Mouse (Mus musculus): Measurements from ENCODE around the gene Usp7. TPM values are rescaled to one million over a fixed set of nuclear protein-coding genes. Genes with fewer than 3 reads are reported as not detected.
A peak's percentile ranks its signal among the peaks of the same experiment; 100 is the strongest.

Usp7 gene
- total and polyA plus RNA-seq, 3 experiments: 94.2 to 425 (median 101) TPM

DNA sequence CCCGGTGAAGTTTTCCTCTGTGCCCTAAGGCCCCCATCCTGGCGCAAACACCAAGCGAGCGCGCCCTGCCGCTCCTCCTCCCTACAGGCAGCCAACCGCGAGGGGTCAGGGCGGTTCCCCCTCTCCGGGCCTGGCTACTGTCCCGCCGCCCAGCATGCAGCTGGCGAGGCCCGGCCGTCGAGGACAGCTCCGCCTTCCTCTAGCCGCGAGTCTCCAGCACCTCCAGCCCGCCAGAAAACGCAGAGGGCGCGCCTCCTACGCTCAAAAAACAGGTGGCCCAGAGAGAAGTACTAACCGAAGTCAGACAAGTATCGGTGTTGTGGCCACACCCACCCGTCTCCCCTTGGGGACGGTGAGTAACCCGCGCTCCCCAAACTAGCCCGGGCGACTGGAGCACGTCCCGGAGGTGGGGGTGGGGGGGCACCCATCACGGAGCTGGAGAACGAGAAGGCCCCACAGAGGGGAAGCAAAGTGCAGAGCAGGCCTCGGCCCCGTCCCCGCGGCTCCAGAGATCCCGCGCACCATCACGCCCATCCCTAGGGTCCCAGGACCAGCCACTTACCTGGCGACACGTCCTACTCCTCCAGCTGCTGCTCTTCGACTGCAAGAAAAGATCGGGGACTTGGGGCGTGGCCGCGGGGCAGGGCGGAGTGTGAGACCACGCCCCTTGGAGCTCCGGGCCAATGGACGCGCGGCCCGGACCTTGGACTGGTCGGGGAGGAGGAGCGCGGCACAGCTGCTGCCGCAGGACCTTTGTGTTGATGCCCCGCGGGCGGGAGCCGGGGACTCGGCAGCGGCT lies 120.4 kb downstream of the Usp7 start, which contains the start of gene Carhsp1:
Carhsp1 (minus strand) TSS at position 605 of the 799 bp plus-strand sequence.
- Histone ChIP-seq H3K9ac (ENCODE audit: control insufficient read depth, low read depth, low read length, poor library complexity, severe bottlenecking) (peak within 1 kb of the TSS; percentile 71), H3K79me2 (ENCODE audit: control insufficient read depth, insufficient read depth, low read length, poor library complexity) (no peaks in the 10 kb centered on the region; the same call in none of the 2 replicates), H3K4me3 (ENCODE audit: control insufficient read depth in 1 of 2, insufficient read depth in 1 of 2, low read depth in 2 of 2, low read length in 2 of 2) (peak within 1 kb of the TSS; percentile 62 to 68), H3K27ac (ENCODE audit: control insufficient read depth, low read depth, low read length) (peak within 1 kb of the TSS; percentile 68), H3K27me3 (ENCODE audit: control insufficient read depth in 1 of 2, insufficient read depth in 2 of 2, low read length in 2 of 2) (no peaks in the 10 kb centered on the region), H3K4me1 (ENCODE audit: control insufficient read depth in 1 of 2, insufficient read depth in 2 of 2, low read length in 2 of 2) (peaks cover 10 to 42% of the 10 kb centered on the region in 2 experiments), H3K9me3 (replicated peaks; ENCODE audit: insufficient read depth, low read length) (no peaks in the 10 kb centered on the region), H3K36me3 (ENCODE audit: control insufficient read depth in 1 of 2, insufficient read depth in 2 of 2, low read length in 2 of 2) (peaks cover 0 to 25% of the 10 kb centered on the region in 2 experiments; a peak in 2 of 4 replicates)
- DNase-seq (ENCODE audit: low read depth, low spot score): peak; percentile 96
- peak; percentile 72 for TF ChIP-seq NELFE (IDR thresholded peaks at IDR 0.05; ENCODE audit: low read depth, low read length)
- no peak for TF ChIP-seq GABPA (IDR thresholded peaks at IDR 0.05; ENCODE audit: low read depth, low read length)
- peak; percentile 31; the same call in 1 of the 2 replicates for TF ChIP-seq ELF1 (IDR thresholded peaks at IDR 0.05; ENCODE audit: low read depth, low read length)
- peak; percentile 78 for TF ChIP-seq MAX (IDR thresholded peaks at IDR 0.05; ENCODE audit: low read length)
- TF ChIP-seq MYB (IDR thresholded peaks at IDR 0.05; ENCODE audit: low read depth, low read length): no peak
- TF ChIP-seq MAZ (IDR thresholded peaks at IDR 0.05; ENCODE audit: low read depth, low read length): peak; percentile 64
- TF ChIP-seq E2F4 (IDR thresholded peaks at IDR 0.05; ENCODE audit: borderline replicate concordance, low read depth, low read length): 0 out of 2 replicates have a peak, but pooled peaks have one; percentile 36
- no peak for TF ChIP-seq BHLHE40 (IDR thresholded peaks at IDR 0.05; ENCODE audit: borderline replicate concordance, low read depth, low read length)
- TF ChIP-seq RCOR1 (IDR thresholded peaks at IDR 0.05; ENCODE audit: low read depth, low read length): no peak
- TF ChIP-seq TAL1 (IDR thresholded peaks at IDR 0.05; ENCODE audit: low read length): no peak
- TF ChIP-seq SIN3A (IDR thresholded peaks at IDR 0.05; ENCODE audit: low read length): peak; percentile 37; the same call in 1 of the 2 replicates
- no peak for TF ChIP-seq MEF2A (IDR thresholded peaks at IDR 0.05; ENCODE audit: extremely low read depth, insufficient replicate concordance, low read depth, low read length, poor library complexity, severe bottlenecking)
- 0 out of 2 replicates have a peak, but pooled peaks have one; percentile 7 for TF ChIP-seq USF1 (IDR thresholded peaks at IDR 0.05; ENCODE audit: low read depth, low read length)
- TF ChIP-seq ZC3H11A (IDR thresholded peaks at IDR 0.05; ENCODE audit: low read depth, low read length): no peak
- no peak for TF ChIP-seq NRF1 (IDR thresholded peaks at IDR 0.05; ENCODE audit: insufficient read depth, low read depth, low read length, poor library complexity, severe bottlenecking)
- peak; percentile 45; the same call in 1 of the 2 replicates for TF ChIP-seq ETS1 (IDR thresholded peaks at IDR 0.05; ENCODE audit: low read depth, low read length)
- no peak for TF ChIP-seq RAD21 (IDR thresholded peaks at IDR 0.05; ENCODE audit: low read depth, low read length)
- no peak for TF ChIP-seq POLR2AphosphoS5 (IDR thresholded peaks at IDR 0.05; ENCODE audit: borderline replicate concordance, low read depth, low read length)
- TF ChIP-seq EP300 (IDR thresholded peaks at IDR 0.05; ENCODE audit: low read depth in 1 of 2, low read length in 2 of 2): 0 out of 4 replicates have a peak, but pooled peaks of 1 of the 2 experiments have one; percentile 18
- TF ChIP-seq MAFK (IDR thresholded peaks at IDR 0.05; ENCODE audit: borderline replicate concordance, low read depth, low read length): no peak
- TF ChIP-seq TCF12 (IDR thresholded peaks at IDR 0.05; ENCODE audit: low read depth, low read length): peak; percentile 69
- no peak; the same call in none of the 2 replicates for TF ChIP-seq MXI1 (IDR thresholded peaks at IDR 0.05; ENCODE audit: low read depth, low read length)
- no peak for TF ChIP-seq CHD1 (IDR thresholded peaks at IDR 0.05; ENCODE audit: low read depth, low read length)
- peak; percentile 90 for TF ChIP-seq ZMIZ1 (IDR thresholded peaks at IDR 0.05; ENCODE audit: low read depth, low read length)
- TF ChIP-seq GATA1 (IDR thresholded peaks at IDR 0.05; ENCODE audit: low read depth, low read length): no peak
- no peak for TF ChIP-seq USF2 (IDR thresholded peaks at IDR 0.05; ENCODE audit: borderline replicate concordance in 1 of 2, insufficient read depth in 1 of 2, low read depth in 1 of 2, low read length in 2 of 2)
- TF ChIP-seq KAT2A (conservative IDR thresholded peaks at IDR 0.05; ENCODE audit: low read depth, low read length): no peak
- no peak; the same call in 1 of the 2 replicates for TF ChIP-seq UBTF (IDR thresholded peaks at IDR 0.05; ENCODE audit: borderline replicate concordance, insufficient read depth, low read depth, low read length)
- no peak for TF ChIP-seq CTCF (IDR thresholded peaks at IDR 0.05 in 2 of 3, conservative IDR thresholded peaks at IDR 0.05 in 1 of 3; ENCODE audit: control insufficient read depth in 1 of 3, insufficient read depth in 1 of 3, low read depth in 2 of 3, low read length in 3 of 3, poor library complexity in 1 of 3, severe bottlenecking in 1 of 3)
- TF ChIP-seq HCFC1 (IDR thresholded peaks at IDR 0.05; ENCODE audit: low read depth, low read length): peak; percentile 11; the same call in 1 of the 2 replicates
- TF ChIP-seq ZKSCAN1 (IDR thresholded peaks at IDR 0.05; ENCODE audit: low read depth, low read length): no peak
- TF ChIP-seq POLR2A (IDR thresholded peaks at IDR 0.05; ENCODE audit: control insufficient read depth in 1 of 2, insufficient read depth in 1 of 2, low read depth in 1 of 2, low read length in 2 of 2, poor library complexity in 1 of 2): peak; percentile 34 to 87; a peak in 3 of 4 replicates
- peak; percentile 86 for TF ChIP-seq POLR2AphosphoS2 (IDR thresholded peaks at IDR 0.05; ENCODE audit: low read length)
- TF ChIP-seq SMC3 (IDR thresholded peaks at IDR 0.05; ENCODE audit: low read depth, low read length): peak; percentile 12; the same call in 1 of the 2 replicates

Data from MEL (cell line).